Mouse (Mus musculus): ENCODE results near the gene Tm7sf3. TPM values are rescaled to one million over a fixed set of nuclear protein-coding genes. Genes with fewer than 3 reads are reported as not detected.

Gene Tm7sf3
- polyA plus RNA-seq, 1 experiment, result 19.6 TPM

DNA sequence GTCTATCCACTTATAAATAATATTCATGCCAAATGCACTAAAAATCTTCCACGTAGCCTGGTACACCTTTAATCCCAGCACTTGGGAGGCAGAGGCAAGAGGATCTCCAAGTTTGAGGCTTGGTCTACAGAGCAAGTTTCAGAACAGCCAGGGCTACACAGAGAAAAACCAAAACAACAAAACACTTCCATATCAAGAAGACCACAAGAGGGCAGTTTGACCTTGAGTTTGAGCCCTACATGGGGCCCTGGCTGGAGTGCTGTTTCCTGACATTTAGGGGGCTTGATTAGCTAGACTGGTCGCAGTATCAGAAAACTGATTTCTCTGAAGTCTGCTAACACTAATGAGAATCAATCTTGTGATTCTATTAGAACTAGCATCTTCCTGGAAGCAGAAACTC is 18.0 kb upstream of the Tm7sf3 start:
- no peak for DNase-seq (ENCODE audit: low spot score)

DNA sequence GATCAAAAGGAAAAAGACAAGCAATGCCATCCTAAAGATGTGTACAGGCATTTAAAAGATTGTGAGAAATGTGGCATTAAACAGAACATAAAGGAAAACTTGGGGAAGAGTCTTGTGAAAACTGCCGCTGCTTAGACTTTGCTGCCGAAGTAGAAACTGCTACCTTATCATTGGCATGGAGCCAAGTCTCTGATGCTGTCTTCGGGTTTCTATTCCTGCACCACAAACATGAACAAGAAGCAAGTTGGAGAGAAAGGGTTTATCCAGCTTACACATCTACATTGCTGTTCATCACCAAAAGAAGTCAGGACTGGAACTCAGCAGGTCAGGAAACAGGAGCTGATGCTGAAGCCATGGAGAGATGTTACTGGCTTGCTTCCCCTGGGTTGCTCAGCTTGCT is 10.6 kb upstream of the Tm7sf3 start:
- DNase-seq (ENCODE audit: low spot score), result no peak

DNA sequence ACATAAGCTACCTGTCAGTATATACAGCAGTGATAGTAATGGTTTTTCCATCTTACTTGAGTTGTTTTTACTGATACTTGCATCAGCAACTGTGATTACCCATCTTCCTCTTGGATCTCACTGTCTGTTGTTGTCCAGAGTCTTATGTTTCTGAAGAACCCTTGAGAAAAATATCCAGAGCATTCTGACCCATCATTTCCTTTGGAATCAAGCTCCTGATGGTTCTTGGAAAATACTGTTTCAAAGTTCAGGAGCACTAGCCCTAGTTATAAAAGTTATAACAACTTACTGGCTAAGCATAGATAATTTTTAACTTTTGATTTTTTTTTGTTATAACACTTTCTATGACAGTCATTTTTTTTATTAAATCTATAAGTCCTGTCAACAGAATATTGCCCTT is 8.8 kb upstream of the Tm7sf3 start:
- DNase-seq (ENCODE audit: low spot score), result no peak

DNA sequence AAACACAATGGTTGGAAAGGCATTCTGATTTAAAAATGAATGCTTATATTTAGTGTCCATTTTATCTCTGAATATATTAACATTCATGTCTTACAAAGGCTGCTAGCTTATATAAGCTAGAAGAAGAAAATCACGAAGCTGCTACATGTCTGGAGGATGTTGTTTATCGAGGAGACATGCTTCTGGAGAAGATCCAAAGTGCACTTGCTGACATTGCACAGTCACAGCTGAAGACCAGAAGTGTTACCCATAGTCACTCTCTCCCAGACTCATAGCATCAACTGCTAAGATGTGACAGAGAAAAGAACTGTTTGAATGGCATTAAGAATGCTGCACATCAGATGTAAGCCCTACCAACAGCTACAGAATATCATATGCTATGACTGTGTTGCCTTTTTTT is 7.4 kb upstream of the Tm7sf3 start:
- no peak for DNase-seq (ENCODE audit: low spot score)

DNA sequence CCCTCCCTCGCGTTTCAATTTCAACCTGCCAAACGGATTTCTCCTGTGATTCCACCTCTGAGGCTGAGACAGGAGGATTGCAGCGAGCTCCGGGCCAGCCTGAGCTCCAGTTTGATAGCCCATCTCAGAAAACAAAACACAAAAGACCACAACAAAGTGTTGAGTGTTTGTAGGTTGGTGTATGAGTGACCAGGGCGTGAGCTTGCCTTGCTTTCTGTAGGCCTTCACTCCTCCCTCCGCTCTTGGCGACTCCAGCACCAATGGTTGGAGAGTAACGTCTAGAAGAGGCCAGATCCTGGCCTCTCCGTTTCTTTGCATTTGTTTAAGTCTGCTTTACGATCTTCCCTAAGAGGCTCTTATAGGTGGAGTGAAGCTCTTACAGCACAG is 553 bp upstream of the Tm7sf3 start:
- DNase-seq (ENCODE audit: low spot score), result peak; percentile 28

DNA sequence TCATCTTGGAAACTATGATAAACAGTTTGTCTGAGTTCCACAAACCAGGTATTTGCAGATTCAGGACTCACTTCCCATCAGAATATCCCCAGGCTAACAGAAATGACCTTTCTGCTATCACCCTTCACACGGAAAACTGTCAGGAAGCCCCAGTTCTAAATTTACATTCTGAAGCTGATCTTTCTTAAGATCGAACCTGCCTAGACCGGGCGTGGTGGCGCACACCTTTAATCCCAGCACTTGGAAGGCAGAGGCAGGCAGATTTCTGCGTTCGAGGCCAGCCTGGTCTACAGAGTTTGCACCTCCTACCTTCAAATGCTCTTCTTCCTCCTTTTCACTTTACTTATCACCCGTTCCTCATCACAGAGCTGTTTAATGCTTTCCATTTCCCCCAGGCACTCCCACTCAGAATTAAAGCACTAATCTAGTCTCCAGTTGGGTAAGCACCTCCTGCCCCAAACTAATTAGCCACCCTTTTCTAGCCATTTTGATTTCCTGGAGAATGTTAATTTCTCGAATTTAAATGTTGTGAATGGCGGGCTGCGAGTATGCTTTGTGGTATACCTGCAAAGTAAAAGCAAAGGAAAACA is 908 bp downstream of the Tm7sf3 start:
- DNase-seq (ENCODE audit: low spot score), result no peak

DNA sequence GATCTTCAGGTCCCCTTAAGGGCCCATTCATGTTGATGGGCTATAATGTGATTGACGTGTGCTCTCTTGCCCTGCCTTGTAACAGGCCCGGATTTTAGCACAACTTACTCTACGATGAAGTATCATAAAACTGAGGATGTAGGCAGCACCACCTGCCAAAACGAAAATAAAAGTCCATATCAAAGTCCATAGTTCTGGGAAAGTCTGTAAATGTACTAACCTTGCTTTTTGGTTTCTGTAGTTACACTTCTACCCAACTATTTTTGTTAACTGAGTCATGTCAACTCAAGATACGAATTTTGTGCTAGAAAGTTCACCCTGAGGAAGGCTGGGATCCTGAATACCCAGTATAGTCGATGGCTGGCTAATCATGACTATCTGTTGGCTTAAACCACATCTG is 1.6 kb downstream of the Tm7sf3 start:
- no peak for DNase-seq (ENCODE audit: low spot score)

DNA sequence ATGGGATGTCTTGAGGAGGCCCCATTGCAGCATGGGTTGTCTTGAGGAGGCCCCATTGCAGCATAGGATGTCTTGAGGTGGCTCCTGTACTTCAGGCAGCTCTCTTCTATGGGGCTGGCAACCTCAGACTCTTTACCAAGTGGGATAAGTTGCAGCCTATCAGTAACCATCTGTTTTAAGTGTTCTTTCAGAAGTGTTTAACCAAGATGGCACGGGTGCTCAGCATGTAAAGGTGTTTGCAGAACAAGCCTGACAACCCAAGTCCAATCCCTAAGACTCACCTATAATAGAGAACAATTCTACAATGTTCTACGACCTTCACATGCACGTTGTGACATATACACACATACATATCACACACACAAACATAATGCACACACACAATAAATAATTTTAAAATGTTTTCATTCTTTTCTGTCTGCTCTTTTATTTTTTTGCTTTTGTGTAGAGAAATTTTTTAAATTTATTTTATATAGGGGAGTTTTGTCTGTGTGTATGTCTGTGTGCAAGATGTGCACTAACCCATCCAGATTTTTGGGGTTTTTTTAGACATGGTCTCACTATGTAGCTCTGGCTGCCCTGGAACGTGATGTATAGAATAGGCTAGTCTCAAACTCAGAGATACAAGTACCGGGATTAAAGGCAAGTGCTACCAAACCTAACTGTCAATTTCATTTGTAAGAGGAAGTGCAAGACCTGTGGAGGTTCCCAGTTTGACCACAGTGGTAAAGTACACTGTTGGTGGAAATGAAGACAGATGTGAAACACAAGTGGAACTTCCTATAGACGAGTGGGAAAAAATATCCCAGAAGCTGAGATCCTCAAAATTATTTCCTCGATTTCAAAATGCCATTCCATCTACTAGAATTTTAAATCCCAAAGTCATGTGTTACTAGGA is 2.3 kb downstream of the Tm7sf3 start:
- no peak for DNase-seq (ENCODE audit: low spot score)

DNA sequence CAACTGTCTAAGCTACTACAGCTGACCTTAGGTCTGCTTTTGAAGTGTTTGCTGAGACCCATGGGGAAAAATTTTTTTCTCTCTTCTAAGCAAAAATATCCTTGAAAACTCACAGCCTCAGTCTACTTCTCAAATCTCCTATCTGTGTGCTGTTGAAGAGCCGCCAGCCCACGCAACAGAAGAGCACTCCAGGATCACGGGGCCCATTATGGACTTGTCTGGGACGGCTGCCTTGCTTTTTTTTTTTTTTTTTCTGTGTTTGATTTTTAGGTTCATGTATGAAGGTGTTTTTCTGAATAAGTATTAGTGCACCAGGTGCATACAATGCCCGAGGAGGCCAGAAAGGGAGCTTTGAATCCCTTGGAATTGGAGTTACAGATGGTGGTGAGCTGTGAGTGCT is 6.1 kb downstream of the Tm7sf3 start:
- DNase-seq (ENCODE audit: low spot score), result no peak

DNA sequence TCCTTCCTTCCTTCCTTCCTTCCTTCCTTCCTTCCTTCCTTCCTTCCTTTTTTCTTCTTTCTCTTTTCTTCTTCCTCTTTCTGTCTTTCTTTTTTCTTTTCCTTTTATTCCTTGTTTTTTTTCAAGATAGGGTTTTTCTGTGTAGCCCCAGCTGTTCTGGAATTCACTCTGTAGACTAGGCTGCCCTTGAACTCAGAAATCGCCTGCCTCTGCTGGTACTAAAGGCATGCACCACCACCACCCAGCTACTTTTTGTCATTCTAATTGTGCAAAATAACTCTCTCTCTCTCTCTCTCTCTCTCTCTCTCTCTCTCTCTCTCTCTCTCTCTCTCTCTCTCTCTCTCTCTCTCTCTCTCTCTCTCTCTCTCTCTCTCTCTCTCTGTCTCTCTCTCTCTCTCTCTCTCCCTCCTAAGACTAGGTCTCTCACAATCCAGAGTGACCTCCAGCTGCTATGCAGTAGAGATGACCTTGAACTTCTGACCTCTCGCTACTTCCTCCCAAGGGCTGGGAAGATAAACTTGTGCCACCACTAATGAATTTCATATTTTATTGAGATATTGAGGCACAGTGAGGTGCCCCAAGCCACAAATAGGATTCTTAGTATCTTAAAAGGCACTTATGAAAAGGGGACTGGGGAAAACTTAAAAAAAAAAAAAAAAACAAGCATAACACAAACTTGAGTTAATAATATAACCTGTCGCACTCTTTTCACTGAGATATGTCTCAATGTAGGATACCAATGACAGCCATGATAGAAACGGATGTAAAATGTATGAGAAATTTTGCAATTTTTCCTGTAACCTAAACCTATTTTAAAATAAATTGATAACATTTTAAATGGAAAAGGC is 7.6 kb downstream of the Tm7sf3 start:
- no peak for DNase-seq (ENCODE audit: low spot score)

DNA sequence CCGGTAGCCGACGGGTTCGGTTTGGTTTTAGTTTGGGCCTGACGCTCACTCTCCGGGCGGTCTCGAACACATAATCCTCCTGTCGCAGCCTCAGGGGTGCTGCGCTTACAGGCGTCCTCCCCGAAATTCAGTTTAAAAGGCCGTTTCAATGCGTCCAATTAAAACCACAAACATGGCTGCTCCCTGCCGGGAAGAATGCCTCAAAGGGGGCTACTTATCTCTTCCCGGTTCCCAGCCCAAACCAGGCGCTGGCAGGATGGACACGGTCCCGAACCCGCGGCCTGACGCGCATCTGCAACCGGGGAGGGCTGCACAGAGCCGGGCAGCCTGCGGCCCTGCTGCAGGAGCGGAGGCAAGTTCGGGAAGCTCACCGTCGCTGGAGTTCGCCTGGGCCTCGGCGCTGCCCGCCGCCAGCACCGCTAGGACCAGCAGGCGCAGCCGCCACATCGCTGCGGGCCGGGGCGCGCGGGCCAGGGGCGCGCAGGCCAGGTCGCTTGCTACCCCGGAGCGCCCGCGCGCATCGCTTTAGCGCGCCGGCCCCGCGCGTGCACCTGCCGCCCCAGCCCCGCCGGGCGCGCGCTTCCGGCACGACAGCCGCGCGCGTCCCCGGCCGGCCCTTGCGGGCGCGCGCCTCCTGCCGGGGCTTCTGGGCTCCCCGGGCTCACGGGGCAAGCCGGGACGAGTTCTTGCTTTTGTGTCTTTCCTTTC is 8.5 kb downstream of the Tm7sf3 start:
- peak; percentile 66 for DNase-seq (ENCODE audit: low spot score)

DNA sequence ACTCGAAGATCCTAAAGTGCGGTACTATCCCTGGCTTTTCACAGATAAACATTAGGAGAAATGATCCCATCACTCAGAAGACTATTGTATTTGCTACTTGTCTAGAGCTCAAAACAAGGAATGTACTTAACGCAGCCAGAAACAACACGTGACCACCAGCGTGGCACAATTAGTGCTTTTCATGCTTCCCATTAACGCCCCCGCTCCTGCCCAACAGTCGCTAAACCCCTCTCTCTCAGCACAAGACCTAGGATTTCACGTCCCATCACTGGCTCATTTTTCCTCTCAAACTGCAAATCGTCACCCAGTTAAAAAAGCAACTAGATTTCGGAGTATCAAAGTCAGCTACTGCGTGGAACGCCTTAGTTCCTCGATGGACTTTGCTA is 9.0 kb downstream of the Tm7sf3 start:
- no peak for DNase-seq (ENCODE audit: low spot score)

DNA sequence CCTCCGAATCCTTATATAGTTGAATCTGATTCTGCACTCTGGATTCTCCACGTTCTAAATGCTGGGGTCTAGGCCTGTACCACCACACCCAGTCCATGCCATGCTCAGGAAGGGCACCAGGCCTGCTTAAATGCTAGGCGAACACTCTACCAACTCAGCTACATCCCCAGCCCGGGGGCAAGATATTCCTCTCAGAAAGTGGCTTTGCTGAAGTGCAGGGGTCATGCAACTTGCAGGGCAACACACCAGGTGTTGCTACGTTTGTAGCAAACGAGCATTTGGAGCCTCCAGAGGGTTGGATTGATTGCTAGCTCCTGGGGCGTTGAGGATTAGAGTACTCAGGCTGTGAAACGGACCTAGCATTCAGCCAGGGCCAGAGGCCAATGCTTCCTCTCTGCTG is 9.5 kb downstream of the Tm7sf3 start:
- no peak for DNase-seq (ENCODE audit: low spot score)

DNA sequence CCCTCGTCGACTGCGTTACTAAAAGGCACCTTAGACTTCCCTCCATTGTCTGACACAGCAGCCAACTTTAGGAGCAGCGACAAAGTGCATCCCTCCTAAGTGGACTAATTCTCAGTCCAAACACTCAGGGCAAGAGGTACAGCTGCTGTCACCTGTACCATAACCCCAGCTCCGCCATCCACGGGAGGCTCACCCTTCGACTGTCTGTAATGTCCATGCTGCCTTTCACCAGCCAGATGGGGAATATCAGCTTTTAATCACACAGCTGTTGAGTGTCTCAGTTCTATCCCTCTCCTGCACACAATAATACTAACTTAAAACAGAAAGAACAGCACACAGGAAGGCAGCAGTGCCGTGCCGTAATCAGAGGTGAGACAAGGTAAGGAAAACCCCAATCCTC is 10.2 kb downstream of the Tm7sf3 start:
- no peak for DNase-seq (ENCODE audit: low spot score)

DNA sequence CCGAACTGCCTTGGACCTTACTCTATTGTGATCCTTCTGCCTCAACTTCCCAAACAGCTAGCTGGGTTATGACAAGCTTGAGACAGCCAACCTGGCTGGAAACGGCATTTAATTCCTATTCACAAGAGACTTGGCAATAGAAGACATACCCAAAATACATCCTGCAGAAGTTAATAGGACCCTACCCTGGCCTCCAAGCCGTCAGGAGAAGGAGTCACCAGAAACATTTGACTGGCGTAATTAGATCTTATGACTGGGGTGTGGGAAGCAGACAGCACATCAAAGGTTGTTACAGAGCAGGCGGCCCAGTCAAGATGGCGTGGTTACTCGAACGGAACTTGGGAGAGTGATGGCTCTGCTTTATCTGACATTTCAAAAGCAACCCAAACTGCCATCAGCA is 10.8 kb downstream of the Tm7sf3 start:
- no peak for DNase-seq (ENCODE audit: low spot score)

DNA sequence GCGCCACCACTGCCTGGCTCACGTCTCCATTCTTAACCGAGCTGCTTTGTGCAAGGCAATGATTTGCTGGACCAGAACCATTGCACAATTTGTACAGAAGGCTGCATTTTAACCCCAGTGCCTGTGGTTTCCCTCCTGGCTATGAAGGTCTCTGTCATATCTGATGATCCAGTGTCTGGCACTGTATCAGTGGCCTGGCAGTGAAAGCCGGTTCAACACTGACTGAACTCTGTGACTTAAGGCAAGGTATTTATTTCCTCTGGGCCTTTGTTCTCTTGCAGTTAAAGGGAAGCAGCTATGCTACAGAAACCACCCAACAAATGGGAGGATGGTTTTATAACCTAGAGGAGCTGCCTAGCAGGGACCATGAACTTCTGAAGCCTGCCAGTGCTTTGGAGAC is 11.7 kb downstream of the Tm7sf3 start:
- DNase-seq (ENCODE audit: low spot score), result no peak

DNA sequence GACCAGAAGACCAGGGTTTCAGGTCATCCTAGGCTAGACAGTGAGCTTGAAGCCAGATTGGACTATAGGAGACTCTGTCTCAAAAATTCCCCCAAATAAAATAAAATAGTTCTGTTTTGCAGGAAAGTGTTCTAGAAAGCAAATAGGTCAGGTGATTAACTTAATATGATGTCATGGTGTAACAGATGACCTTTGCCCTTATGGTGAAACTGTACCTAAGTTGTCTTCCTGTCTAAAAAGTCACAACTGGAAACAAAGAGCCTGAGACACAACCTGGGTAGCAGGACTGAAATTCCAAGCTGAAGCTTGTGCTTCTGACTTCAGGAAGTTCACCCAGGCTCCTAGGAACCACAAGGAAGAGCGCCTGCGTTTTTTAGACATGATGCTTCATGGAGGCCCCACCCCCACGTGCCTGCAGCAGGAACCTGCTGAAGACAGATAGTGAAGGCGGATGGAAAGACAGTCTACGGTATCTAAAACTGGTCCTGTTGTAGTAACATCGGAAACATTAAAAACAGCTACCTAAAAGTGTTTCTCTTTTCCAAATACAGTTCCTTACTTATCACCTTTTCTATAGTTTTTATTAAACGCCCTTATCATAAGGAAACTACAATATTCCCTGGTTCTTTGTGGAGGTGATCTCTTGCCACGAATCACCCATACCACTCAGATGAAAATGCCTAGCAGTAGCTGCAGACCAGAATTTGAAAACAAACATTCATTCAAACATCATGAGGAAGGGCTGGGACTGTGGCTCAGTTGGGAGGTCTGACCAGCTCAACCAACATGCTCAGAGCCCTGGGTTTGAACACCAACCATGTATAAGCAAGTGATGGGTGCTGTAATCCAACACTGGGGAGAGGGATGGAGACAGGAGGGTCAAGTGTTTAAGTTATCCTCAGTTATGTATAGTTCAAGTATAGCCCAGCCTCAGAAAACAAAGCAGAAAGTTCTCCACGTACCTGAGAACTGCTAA is 12.6 kb downstream of the Tm7sf3 start:
- DNase-seq (ENCODE audit: low spot score), result no peak

DNA sequence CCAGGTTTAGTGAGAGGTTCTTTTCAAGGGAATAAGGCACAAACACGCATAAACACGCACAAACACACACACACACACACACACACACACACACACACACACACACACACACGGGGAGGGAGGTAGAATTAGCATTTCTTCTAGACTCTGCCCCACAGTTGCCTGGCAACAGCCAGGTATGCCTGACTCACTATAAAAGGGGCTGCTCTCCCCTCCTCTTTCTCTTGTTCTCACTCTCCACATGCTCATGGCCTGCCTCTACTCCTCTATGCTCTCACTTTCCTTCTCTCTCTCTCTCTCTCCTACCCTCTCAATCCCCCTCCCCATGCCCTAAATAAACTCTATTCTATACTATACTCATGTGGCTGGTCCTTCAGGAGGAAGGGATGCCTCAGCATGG is 14.5 kb downstream of the Tm7sf3 start:
- DNase-seq (ENCODE audit: low spot score), result no peak

DNA sequence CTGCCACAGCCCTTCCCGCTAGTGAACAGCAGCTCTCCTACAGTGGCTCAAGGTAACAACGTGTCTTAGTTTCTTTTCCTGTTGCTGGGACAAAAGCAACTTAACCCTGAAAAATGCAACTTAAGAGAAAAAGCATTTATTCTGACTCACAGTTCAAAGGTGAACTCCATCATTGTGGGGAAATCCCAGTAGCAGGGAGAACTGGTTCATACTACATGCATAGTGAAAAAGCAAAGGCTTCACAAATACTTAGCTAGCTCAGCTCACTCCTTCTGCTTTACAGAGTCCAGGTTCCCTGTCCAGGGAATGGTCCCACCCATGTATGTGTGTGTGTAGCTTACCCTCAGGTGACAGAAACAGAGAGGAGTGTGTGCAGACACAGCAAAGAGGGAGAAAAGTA is 26.0 kb downstream of the Tm7sf3 start:
- no peak for DNase-seq (ENCODE audit: low spot score)

DNA sequence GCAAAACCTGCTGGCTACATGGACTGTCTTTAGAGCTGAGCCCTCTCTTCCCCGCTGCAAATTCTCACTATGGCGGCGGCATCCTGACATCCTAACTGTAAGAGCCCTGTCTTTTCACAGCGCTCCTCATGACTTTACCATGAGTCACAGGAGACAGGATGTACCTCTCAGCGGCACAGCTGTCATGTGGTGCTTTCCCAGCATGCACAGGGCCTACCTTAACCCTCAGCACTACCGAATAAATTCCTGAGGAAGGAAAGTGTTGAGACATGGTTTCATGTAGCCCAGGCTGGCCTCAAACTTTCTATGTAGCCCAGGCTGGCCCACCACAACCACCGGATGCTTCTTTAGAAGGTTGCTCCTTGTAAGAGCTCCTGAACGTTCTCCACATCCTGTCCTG is 26.7 kb downstream of the Tm7sf3 start:
- no peak for DNase-seq (ENCODE audit: low spot score)

DNA sequence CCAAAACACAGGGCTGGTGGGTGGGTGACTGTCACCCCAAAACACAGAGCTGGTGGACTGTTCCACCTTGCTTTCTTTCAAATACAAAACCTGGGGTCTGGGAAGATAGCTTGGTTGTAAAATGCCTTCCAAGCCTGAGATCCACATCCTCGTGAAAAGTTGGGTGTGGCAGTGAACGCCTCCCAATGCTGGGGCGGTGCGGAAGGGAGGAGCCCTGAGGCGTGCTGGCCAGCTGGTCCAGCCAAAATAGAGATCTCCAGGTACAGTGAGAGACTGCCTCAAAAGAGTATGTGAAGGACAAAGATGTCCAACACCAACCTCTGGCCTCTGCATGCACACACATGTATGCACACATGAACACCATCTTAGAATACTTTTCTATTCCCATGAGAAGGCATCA is 28.1 kb downstream of the Tm7sf3 start:
- no peak for DNase-seq (ENCODE audit: low spot score)
